Mouse (Mus musculus) adrenal gland, postnatal 10 days (tissue): ENCODE data around the gene Foxl1. TPM values are rescaled to one million over a fixed set of nuclear protein-coding genes. Genes with fewer than 3 reads are reported as not detected.
A peak's percentile ranks its signal among the peaks of the same experiment; 100 is the strongest.

ENCODE experiments used
- DNase-seq: peaks from one replicate; pipeline ENCODE4 v3.0.0; 2021; ENCODE audit warnings: mixed read lengths
- microRNA-seq: library from miRNA; unstranded; fragments of <30 nt; microRNA quantifications from one replicate; pipeline ENCODE4 v1.2.0, GENCODE M21; 2021
- total RNA-seq, 2 experiments: library from RNA; stranded (reverse); gene quantifications; 2 replicates each; pipeline ENCODE4 v1.2.3; 2021

The Foxl1 gene
- total RNA-seq, 2 experiments from 2014 or later = 0.24 to 0.42 TPM

- no peak for DNase-seq
Observed at GRCm38 (mm10) chr8:121170116-121170515, 42.4 kb downstream of the Foxl1 start.

GRCm38 (mm10) chr8:121170626-121171552 lies 43.1 kb downstream of the Foxl1 start:
- DNase-seq = peak; percentile 20

DNA sequence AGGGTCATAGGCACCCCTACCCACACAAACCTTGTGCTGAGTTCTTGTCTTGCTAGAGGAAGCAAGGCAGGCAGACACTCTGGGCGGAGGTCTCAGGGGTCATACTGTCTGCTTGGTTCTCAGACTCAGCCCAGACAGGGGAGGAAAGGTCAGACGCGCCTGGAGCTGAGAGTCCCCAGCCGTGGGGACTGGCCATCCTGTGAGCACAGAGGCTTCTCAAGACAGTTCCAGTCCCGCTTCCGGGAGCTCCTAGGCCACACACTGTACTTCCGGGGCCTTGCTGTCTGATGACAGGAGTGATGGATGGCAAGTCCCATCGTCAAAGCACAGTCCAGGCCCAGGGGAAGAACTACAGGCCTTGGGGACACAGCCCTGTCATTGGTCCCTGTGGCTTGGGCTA lies 44.8 kb downstream of the Foxl1 start:
- no peak for DNase-seq

- DNase-seq = no peak
Observed at GRCm38 (mm10) chr8:121174178-121174577, 46.4 kb downstream of the Foxl1 start.

DNA sequence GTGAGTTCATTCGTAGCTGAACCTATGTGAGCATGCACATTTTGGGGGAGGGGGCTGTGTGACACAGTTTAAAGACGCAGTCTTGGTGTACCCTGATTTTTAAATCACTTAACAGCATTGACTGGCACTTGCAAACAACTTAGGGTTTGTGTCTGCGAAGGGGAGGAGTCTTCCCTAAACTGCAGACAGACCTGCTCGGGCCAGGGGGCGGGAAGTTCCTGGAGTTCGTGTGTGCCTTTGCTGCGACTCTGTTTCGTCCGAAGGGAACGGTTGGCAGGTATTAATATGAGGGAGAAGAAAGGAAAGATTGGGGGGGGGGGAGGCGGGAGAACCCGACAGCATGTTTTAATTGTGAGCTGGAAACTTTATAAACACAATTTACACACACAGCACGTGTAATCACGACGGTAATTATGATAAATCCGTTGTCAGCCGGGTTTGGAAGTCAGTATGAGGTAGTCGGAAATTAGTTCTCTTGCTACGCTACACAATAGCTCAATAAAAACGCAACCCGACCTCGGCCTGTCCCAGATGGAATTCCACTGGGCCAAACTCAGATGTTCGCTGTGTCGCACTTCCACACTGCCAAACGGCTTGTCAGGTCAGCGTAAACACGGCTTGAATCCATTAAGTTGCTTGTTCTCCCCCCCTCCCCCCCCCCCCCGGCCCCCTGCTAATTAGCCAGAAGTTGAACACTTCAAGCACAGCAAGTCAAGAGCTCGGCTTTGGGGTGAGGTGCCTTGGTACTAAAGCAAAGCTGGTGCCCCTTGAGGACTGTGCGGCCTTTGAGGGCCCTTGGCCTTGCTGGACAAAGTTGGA lies 47.2 kb downstream of the Foxl1 start:
- no peak for DNase-seq

GRCm38 (mm10) chr8:121175540-121176090 lies 47.9 kb downstream of the Foxl1 start:
- no peak for DNase-seq

DNA sequence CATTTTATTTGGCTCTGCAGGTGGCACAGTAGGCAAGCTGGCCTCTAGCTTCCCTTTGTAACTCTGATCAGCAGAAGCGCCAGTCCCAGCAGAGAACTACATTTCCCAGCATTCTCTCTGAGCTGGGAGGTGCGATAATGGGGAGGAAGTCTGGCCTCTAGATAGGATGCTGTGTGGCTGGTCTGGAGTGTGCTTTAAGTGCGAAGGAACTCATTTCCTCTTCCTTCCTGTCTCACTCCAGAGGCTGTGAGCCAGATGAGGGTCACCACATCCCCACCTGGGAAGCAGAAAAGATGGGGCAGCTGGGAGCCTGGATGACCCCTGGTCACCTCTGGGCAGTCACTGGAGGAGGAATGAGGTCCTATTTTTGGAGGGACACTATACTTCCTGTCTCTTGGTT lies 48.6 kb downstream of the Foxl1 start:
- DNase-seq = no peak

Small RNA genes within 50 kb of the gene (microRNA-seq; reads per million reads assigned to microRNA genes)
- not detected for gene Gm27530

Other genes with a start within 250 kb of the Foxl1 start
- 1 to 10 TPM; 1.4 to 1.7 TPM for gene Foxf1, start 43.6 kb upstream of the Foxl1 start, total RNA-seq
- gene Mthfsd, start 19.5 kb upstream of the Foxl1 start, total RNA-seq = 10 to 100 TPM; 30.4 to 32.2 TPM
- 1 to 10 TPM; 4.1 to 6.1 TPM for gene Foxc2, start 11.8 kb upstream of the Foxl1 start, total RNA-seq